Mouse (Mus musculus) thymus, adult 2 months (tissue): Measurements from ENCODE around the gene Osbpl3.

Experiments
- CTCF ChIP-seq: fragments of 200-500 bp; IDR thresholded peaks from 2 replicates; pipeline ENCODE4 v1.5.1; 2012; ENCODE audit warnings: mild to moderate bottlenecking, control low read depth, low read length, moderate library complexity, borderline replicate concordance; ENCODE audit not compliant: control insufficient read depth, poor library complexity, insufficient read depth; ENCODE audit errors: extremely low read depth
- POLR2A ChIP-seq: fragments of 200-500 bp; IDR thresholded peaks from 2 replicates; pipeline ENCODE4 v1.6.1; 2012; ENCODE audit warnings: mild to moderate bottlenecking, low read length, control low read depth, moderate library complexity; ENCODE audit not compliant: control insufficient read depth, poor library complexity, insufficient read depth; ENCODE audit errors: extremely low read depth

DNA sequence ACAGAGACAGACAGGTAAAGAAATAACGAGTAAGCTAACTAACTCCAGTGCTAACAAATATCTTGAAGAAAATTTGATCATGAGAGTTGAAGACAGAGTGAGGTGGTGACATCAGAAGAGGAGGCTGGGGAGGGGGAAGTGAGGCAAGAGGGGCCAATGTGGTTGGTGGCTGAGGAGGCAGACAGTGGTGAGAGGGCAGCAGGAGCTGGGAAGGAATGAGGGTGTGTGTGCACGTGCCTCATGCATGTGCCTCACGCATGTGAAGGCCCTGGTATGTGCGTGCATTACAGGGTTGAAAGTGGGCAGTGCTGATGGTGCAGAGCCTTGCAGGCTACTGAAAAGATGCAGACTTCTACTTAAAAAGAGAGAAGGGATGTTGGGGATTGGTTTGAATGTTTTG is 149.4 kb downstream of the Osbpl3 start:
- TF ChIP-seq CTCF (no peak), POLR2A (no peak)
